Mouse (Mus musculus) E14TG2a.4 (cell line): ENCODE measurements around the gene Cpm.

Experiments used
- CTCF ChIP-seq: conservative IDR thresholded peaks from 2 replicates; pipeline ENCODE4 v1.5.1; 2014; ENCODE audit warnings: low read length
- NANOG ChIP-seq: IDR thresholded peaks from 2 replicates; pipeline ENCODE4 v1.6.1; 2014; ENCODE audit warnings: borderline replicate concordance, low read length, mixed read lengths
- POU5F1 ChIP-seq: IDR thresholded peaks from 2 replicates; pipeline ENCODE4 v1.6.1; 2014; ENCODE audit warnings: low read length, borderline replicate concordance

- TF ChIP-seq CTCF (no peak), NANOG (no peak), POU5F1 (no peak)
Measured at GRCm38 (mm10) chr10:117638578-117639220, 9.4 kb downstream of the Cpm start.
